Mouse (Mus musculus): ENCODE data around the gene Oosp3. TPM values are rescaled to one million over a fixed set of nuclear protein-coding genes. Genes with fewer than 3 reads are reported as not detected.

Oosp3 gene
- not detected in 3 replicates for total RNA-seq (2017)

DNA sequence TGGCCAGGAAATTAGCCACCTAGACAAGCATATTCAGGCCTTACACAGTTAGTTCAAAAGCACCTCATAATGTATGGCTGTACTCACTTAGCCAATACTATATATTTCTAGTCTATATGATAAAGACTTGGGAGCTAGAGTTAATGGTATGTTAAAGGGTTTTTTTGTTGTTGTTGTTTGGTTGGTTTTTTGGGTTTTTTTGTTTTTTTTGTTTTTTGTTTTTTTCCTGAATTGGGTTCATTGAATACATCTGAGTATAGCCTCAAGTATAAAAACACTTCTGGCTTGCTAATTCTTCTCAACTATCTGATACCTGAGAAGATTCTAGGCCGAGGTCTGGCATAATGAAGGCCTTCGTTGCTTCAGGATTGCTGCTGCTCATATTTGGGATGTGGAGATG lies at the start of gene Oosp3:
Gene Oosp3 (plus strand): TSS at position 301 of the 400 bp plus-strand sequence.
- ATAC-seq (replicated peaks; ENCODE audit: insufficient number of reproducible peaks, low FRiP score, low TSS enrichment, poor library complexity, severe bottlenecking) = no peak

DNA sequence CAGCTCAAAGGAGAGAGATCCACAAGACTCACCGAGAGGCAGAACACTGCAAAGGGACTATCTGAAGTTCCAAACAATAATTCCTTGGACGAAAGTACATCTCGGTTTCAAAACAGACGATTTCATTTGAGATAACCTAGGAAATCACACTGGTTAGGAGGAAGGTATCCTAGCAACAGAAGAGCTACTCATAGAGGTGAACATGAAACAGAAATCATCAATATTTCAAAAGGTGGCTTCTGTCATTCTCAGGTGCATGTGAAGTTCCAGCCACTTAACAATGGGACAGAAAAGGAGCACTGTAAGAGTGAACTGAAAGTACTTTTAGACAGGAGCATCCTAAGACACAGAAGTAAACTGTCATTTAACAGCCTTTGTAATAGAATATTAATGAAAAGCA lies 47.3 kb upstream of the Oosp3 start:
- ATAC-seq (replicated peaks; ENCODE audit: insufficient number of reproducible peaks, low FRiP score, low TSS enrichment, poor library complexity, severe bottlenecking) = no peak

DNA sequence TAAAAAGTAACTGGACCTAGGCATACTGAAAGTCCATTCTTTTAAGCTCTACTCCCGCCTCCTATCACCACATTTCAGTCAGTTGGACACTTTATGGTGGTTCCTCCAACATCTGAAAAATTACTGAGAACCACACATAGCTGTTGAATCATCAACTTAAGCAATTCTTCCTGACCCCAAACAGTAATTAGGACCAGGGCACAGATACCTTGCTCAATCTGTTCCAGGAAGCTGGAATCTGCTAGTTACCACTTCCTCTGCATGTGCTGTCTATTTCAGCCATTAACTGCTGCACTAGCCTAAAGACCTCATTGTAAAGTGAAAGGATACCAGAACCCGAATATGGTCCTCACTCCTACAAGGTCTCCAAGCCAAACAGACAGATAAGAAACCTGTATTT lies 37.7 kb upstream of the Oosp3 start:
- ATAC-seq (replicated peaks; ENCODE audit: insufficient number of reproducible peaks, low FRiP score, low TSS enrichment, poor library complexity, severe bottlenecking) = no peak

DNA sequence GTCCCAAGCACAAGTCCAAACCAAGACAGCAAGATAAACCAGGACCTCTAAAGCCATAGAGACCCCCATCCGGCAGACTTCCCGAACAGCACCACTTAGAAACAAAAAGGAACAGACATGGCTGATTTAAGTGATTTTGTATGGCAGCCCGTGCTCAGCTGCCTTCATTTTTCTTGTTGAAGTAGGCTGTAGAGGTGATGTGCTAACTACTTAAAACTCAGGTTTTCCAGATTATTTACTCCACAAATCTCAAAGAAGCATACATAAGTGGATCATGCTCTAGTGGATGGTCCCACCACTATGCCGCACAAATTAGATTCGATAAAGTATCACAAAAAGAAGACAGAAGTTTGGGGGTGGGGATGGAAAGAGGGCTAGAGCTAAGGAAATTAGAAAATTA lies 36.4 kb upstream of the Oosp3 start, which contains the start of gene Oosp2:
Gene Oosp2 (minus strand): TSS at position 101 of the 400 bp plus-strand sequence.
- ATAC-seq (replicated peaks; ENCODE audit: insufficient number of reproducible peaks, low FRiP score, low TSS enrichment, poor library complexity, severe bottlenecking) = no peak

DNA sequence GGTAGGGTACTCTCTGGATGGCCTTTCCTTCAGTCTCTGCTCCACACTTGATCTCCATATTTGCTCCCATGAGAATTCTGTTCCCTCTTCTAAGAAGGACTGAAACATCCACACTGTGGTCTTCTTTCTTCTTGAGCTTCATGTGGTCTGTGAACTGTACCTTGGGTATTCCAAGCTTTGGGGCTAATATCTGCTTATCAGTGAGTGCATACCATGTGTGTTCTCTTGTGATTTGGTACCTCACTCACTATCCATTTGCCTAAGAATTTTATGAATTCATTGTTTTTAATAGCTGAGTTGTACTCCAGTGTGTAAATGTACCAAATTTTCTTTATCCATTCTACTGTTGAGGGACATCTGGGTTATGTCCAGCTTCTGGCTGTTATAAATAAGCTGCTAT lies 35.3 kb upstream of the Oosp3 start:
- no peak for ATAC-seq (replicated peaks; ENCODE audit: insufficient number of reproducible peaks, low FRiP score, low TSS enrichment, poor library complexity, severe bottlenecking)

DNA sequence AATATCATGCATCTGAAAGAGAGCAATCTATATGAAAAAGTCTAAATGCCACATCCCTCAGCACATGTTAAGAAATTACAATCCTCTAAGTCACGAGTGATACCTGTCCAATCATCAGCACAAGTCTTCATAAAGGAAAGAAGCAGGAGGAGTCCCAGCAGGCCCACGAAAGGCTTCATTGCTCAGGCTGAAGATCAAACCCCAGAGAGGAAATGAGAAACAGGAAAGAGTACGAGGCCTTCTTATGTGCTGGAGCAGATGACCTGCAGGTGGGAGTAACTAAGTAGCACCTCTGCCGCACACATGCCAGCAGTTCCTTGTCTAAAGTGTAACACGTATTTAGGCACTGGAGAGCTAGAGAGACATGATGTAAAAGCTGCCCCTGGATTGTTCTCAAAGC lies 6.0 kb upstream of the Oosp3 start, which contains the start of gene Oosp1:
Gene Oosp1 (minus strand): TSS at position 312 of the 400 bp plus-strand sequence.
- no peak for ATAC-seq (replicated peaks; ENCODE audit: insufficient number of reproducible peaks, low FRiP score, low TSS enrichment, poor library complexity, severe bottlenecking)

DNA sequence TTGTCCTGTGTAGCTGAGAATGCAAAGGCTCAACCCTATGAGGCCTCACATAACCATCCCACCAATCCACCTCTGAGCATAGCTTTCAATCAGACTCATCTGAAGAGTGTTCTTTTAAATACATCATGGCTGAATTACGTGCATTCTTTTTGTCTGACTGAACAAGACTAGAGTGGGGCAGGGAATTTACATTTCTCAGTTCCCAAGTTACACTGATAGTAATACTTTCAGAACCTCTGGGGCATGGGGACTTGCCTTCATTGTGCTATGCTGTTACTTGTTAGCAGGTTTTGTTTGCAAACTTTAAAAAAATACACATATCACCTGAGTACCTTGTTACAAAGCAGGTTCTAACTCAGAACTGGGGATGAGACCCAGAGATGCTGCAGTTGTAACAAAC lies 5.4 kb upstream of the Oosp3 start:
- ATAC-seq (replicated peaks; ENCODE audit: insufficient number of reproducible peaks, low FRiP score, low TSS enrichment, poor library complexity, severe bottlenecking) = no peak

DNA sequence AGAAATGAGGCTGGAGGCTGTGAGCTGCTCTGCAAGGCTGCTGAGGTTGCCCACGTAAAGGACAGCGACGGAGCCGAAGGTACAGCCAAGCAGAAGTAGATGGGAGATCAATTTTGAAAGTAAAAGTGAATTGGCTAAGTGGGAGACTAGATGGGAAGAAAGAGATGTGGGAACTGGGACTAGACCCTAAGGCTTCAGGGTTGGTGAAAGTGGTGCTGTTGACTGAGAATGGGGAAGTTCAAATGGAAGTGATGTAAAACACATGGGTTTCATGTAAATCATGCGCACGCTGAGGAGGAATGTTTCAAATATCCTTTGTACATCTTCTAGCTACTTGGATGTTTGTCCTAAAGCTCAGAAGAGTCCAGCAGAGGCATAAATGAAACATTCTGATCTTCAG lies 1.5 kb downstream of the Oosp3 start:
- ATAC-seq (replicated peaks; ENCODE audit: insufficient number of reproducible peaks, low FRiP score, low TSS enrichment, poor library complexity, severe bottlenecking) = peak; percentile 56; the same call in 1 of the 2 replicates

DNA sequence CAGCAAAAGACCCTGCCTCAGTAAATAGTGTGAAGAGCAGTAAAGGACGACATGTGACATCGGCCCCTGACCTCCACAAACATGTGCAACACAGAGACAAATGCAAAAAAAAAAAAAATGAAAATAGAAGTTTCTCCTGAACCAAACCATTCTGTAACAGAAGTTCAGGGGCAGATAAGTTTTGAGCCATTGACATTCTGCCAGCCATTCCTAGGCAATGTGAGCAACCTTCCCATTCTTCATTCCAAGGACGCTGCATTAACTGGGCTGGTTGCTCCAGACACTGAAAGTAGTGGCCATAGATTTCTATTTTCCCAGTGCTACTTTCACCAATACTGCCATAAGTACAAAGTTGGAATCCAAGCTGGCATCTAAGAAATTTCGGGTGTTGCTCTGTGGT lies 15.6 kb downstream of the Oosp3 start:
- no peak for ATAC-seq (replicated peaks; ENCODE audit: insufficient number of reproducible peaks, low FRiP score, low TSS enrichment, poor library complexity, severe bottlenecking)

DNA sequence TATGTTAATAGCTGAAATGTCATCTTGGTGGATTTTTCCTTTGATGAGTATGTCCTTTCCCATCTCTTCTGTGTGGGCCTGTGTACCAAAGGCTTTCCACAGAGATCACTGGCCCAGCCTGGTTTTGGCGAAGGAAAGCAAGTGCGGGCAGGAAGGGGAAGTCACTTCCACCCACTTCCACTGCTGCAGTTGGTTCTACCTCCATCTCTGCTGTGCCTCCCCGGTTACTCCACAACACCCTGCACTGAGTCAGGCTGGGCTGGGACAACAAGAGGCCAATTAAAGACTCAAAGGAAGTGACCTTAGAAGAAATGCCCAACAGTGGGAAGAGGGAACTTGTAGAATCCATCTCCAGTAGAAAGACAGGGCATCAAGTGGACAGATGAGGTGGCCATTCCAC lies 23.2 kb downstream of the Oosp3 start:
- ATAC-seq (replicated peaks; ENCODE audit: insufficient number of reproducible peaks, low FRiP score, low TSS enrichment, poor library complexity, severe bottlenecking) = no peak

DNA sequence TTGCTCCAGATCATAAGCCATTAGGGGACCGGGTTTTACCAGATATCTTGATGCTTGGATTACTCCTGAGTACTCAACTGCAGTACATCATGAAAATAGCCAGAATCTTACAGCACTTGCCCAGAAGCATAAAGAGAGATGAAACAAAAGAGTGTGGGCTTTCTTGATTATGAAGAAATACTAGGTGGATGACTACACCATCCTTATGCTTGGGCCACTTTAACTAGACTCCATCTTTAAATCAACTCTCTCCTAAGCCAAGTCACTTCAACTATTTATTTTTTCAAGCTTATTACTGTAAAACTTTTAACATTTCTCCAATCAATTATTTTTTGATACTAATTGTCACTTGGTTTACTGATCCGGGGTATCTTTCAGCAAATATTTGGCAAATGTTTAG lies 27.0 kb downstream of the Oosp3 start:
- no peak for ATAC-seq (replicated peaks; ENCODE audit: insufficient number of reproducible peaks, low FRiP score, low TSS enrichment, poor library complexity, severe bottlenecking)

DNA sequence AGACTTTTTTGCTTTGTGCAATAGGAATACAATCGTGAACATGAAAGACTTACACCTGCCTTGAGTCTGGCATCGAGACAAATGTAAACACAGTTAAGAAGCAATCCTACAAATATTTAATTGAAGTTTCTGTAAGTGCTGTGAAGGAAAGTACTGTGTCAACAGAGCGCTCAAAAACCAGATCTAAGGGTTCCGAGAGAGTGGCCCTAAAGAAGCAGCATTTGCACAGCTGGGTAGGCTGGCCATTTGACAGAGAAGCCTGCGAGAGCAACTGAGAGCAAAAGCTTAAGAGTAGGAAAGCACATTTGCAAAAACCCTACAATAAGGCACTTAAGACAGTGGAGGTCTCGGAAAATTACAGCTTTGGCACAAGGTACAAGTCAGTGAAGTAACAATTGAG lies 27.4 kb downstream of the Oosp3 start:
- ATAC-seq (replicated peaks; ENCODE audit: insufficient number of reproducible peaks, low FRiP score, low TSS enrichment, poor library complexity, severe bottlenecking) = no peak

DNA sequence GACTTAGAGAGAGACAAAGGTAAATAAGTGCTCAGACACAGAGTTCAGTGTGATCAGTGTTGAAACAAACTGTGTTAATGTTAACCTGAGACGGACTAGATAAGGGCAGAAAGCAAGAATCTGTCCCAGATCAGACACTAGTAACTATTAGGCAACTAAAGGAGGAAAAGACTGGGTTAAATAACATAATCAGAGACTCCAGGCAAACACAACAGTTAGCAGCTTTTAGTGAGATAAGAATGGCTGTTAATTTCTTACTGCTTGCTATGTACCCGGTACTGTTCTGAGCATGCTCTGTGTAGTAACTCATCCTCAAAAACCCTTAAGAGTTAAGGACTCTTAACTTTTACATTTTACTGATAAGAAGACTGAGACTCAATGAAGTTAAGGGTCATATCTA lies 29.1 kb downstream of the Oosp3 start:
- ATAC-seq (replicated peaks; ENCODE audit: insufficient number of reproducible peaks, low FRiP score, low TSS enrichment, poor library complexity, severe bottlenecking) = no peak

DNA sequence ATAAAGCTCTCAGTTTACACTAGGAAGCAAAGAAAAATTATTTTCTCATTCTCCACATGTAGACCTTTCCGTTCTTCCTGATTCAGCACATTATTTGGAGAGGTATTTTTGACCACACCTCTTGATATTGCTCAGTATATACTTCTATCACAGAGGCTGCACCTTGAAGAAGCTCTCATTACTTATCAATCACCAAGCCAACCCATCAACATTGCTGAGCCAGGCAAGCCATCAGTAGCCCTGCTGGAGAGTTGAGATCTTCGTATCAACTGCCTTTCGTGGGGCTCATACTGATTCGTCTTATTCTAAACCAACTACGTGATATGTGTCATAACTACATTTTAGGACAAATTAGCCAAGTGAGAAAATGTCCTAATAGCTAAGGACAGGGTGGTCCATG lies 30.4 kb downstream of the Oosp3 start:
- ATAC-seq (replicated peaks; ENCODE audit: insufficient number of reproducible peaks, low FRiP score, low TSS enrichment, poor library complexity, severe bottlenecking) = no peak

DNA sequence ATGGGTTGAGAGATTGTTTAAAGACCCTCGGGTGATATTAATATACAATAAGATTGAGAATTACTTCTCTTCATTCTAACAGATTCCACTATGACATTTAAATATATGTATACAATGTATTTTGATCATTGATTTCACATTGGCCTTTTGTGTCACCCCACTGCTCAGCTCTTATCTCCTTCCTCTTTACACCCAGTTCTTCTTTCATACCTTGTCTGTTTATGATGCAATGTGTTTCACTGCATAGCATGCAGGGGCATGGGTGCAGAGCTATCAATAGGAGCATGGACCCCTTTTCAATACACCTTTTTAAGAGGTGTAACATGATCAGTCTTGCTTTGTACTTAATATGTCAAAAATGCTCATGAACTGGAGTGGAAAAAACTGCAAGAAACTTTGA lies 33.4 kb downstream of the Oosp3 start:
- no peak for ATAC-seq (replicated peaks; ENCODE audit: insufficient number of reproducible peaks, low FRiP score, low TSS enrichment, poor library complexity, severe bottlenecking)

DNA sequence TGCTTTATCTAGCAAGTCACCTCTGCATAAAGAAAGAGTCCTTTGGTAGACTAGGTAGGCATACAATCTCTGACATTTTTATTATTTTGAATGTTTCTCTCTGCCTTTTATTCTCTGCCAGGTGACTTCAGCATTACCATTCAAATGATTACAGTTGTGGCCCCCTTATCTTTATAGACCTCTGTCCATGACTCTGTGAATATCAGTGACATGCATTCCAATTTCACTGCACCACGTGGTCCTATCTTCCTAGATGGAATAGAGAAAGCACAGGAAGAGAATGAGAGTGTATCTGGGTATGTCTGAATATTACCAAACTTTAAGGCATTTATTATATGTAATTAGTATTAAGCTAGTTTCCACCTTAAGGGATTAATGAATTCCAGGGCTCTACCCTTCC lies 39.6 kb downstream of the Oosp3 start:
- no peak for ATAC-seq (replicated peaks; ENCODE audit: insufficient number of reproducible peaks, low FRiP score, low TSS enrichment, poor library complexity, severe bottlenecking)

DNA sequence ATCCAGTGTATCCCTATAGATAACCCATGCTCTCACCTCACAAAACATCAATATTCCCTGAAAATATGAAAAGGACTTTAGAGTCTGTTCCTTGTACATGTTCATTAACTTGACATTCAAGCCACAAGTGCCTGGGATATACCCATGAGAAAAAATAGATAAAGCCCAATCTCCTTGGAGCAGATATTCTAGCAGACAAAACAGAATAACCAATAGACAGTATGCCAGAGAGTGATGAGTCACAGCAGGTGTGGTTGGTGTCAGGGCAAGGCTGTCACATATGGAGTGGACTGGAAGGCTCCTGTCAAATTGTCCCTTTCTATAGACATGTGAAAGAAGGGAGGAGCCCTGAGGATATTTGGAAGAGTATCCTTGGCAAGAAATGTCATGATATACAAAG lies 48.8 kb downstream of the Oosp3 start:
- ATAC-seq (replicated peaks; ENCODE audit: insufficient number of reproducible peaks, low FRiP score, low TSS enrichment, poor library complexity, severe bottlenecking) = no peak

DNA sequence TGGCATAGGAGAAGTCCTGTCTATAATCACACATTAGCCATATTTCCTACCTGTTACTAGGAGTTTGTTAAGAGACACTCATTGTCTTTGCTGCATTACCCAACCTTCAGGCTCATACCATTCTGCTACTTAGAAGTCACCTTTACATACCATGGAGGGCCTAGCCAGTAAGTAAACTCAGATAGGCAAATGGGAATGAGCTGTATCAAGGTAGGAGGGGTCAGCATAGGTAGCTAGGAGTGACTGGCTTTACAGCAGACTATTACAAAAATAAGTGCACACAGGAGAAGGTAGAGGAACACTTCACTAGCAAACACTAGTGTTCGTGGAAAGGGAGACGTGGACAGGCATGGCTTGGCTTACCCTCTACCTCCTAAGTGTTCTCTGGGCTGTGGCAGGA lies 50.4 kb downstream of the Oosp3 start, which contains the start of gene Gif:
Gene Gif (plus strand): TSS at position 257 of the 400 bp plus-strand sequence.
- ATAC-seq (replicated peaks; ENCODE audit: insufficient number of reproducible peaks, low FRiP score, low TSS enrichment, poor library complexity, severe bottlenecking) = no peak
